Mouse (Mus musculus): ENCODE data around the gene 4931428F04Rik.

The 4931428F04Rik gene

GRCm38 (mm10) chr8:105289805-105290460, at the start of gene 4931428F04Rik:
Gene 4931428F04Rik (minus strand): TSS chr8:105289864.
- in situ Hi-C loops (cut with MboI, MseI): loop anchor here in 1 of 2 experiments (5.0 kb wide), 1 partner anchor 57 kb away; the partner anchor contains the start of genes Fhod1 and Slc9a5

- in situ Hi-C loops (cut with MboI, MseI): no loop called here
Measured at GRCm38 (mm10) chr8:105338992-105339391, 49.3 kb upstream of the 4931428F04Rik start.

GRCm38 (mm10) chr8:105336373-105337130, 46.9 kb upstream of the 4931428F04Rik start:
- in situ Hi-C loops (cut with MboI, MseI): no loop called here

GRCm38 (mm10) chr8:105332523-105332922, 42.9 kb upstream of the 4931428F04Rik start:
- in situ Hi-C loops (cut with MboI, MseI): no loop called here

- in situ Hi-C loops (cut with MboI, MseI): no loop called here
Measured at GRCm38 (mm10) chr8:105331931-105332330, 42.3 kb upstream of the 4931428F04Rik start.

GRCm38 (mm10) chr8:105331469-105331868, 41.8 kb upstream of the 4931428F04Rik start:
- in situ Hi-C loops (cut with MboI, MseI): no loop called here

GRCm38 (mm10) chr8:105330325-105330724, 40.7 kb upstream of the 4931428F04Rik start:
- in situ Hi-C loops (cut with MboI, MseI): no loop called here

- in situ Hi-C loops (cut with MboI, MseI): no loop called here
Measured at GRCm38 (mm10) chr8:105326968-105327367, 37.3 kb upstream of the 4931428F04Rik start.

- in situ Hi-C loops (cut with MboI, MseI): no loop called here
Measured at GRCm38 (mm10) chr8:105326141-105326672, 36.5 kb upstream of the 4931428F04Rik start, which contains the start of the genes Lrrc29 and Tmem208. Gene Lrrc29 (minus strand): TSS chr8:105326278. Gene Tmem208 (plus strand): TSS chr8:105326354.

- in situ Hi-C loops (cut with MboI, MseI): no loop called here
Measured at GRCm38 (mm10) chr8:105325641-105326093, 36.0 kb upstream of the 4931428F04Rik start.

GRCm38 (mm10) chr8:105323183-105323582, 33.5 kb upstream of the 4931428F04Rik start:
- in situ Hi-C loops (cut with MboI, MseI): no loop called here

GRCm38 (mm10) chr8:105318662-105319190, 29.1 kb upstream of the 4931428F04Rik start:
- in situ Hi-C loops (cut with MboI, MseI): no loop called here

GRCm38 (mm10) chr8:105317941-105318340, 28.3 kb upstream of the 4931428F04Rik start:
- in situ Hi-C loops (cut with MboI, MseI): no loop called here

GRCm38 (mm10) chr8:105315073-105315769, 25.6 kb upstream of the 4931428F04Rik start:
- in situ Hi-C loops (cut with MboI, MseI): no loop called here

- in situ Hi-C loops (cut with MboI, MseI): no loop called here
Measured at GRCm38 (mm10) chr8:105313622-105314402, 24.1 kb upstream of the 4931428F04Rik start.

GRCm38 (mm10) chr8:105312891-105313481, 23.3 kb upstream of the 4931428F04Rik start:
- in situ Hi-C loops (cut with MboI, MseI): no loop called here

- in situ Hi-C loops (cut with MboI, MseI): no loop called here
Measured at GRCm38 (mm10) chr8:105311718-105312117, 22.1 kb upstream of the 4931428F04Rik start.

GRCm38 (mm10) chr8:105310118-105310517, 20.5 kb upstream of the 4931428F04Rik start:
- in situ Hi-C loops (cut with MboI, MseI): no loop called here

GRCm38 (mm10) chr8:105309142-105309847, 19.6 kb upstream of the 4931428F04Rik start:
- in situ Hi-C loops (cut with MboI, MseI): no loop called here

GRCm38 (mm10) chr8:105308428-105308827, 18.8 kb upstream of the 4931428F04Rik start:
- in situ Hi-C loops (cut with MboI, MseI): no loop called here
